Mouse (Mus musculus): Measurements from ENCODE around the gene Smad1. TPM values are rescaled to one million over a fixed set of nuclear protein-coding genes. Genes with fewer than 3 reads are reported as not detected.

The Smad1 gene
- polyA plus RNA-seq, 1 experiment from 2014 or later: 5.3 TPM

- ATAC-seq (ENCODE audit: low read depth): peak; percentile 99
Measured at GRCm38 (mm10) chr8:79294610-79295275, 104.6 kb downstream of the Smad1 start, which contains the start of gene Mmaa. Gene Mmaa (minus strand): TSS chr8:79294937.

DNA sequence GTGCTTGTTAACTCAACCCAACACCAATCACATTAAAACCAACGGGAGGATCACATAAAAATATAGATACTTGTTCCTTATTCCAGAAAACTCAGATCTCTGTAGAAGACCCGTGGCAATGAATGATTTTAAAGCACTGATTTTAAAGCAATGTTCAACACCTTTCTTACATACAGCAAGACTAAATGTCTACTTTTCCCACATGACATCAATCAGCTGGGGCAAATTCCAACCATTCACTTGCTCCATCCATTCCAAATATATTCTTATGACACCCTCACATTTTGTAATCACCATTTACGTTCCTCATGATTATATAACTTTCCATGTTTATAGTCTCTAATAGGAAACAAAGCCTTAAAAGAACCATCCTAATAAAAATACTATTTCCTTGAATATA lies 105.5 kb downstream of the Smad1 start:
- peak overlapping the region; percentile 92 for H3K4me2 ChIP-seq
- no peak for ATAC-seq (ENCODE audit: low read depth)
- H3K4me3 ChIP-seq (replicated peaks): peak overlapping the region; percentile 68
- DNase-seq: no peak
- no peaks in the 10 kb centered on the region for H3K27me3 ChIP-seq
- no peaks in the 10 kb centered on the region for H3K9me3 ChIP-seq (replicated peaks)
- H3K9ac ChIP-seq: peak overlapping the region; percentile 79
- peaks cover 26% of the 10 kb centered on the region for H3K4me1 ChIP-seq (replicated peaks)
- H3K27ac ChIP-seq: no peak overlapping the region
- 53% methylated on average over 3 of the region's 3 CpGs for WGBS (ENCODE audit: insufficient replicate concordance)
- no peaks in the 10 kb centered on the region for H3K36me3 ChIP-seq

More at GRCm38 (mm10) chr8:79294610-79295275, 104.6 kb downstream of the Smad1 start, which contains the start of gene Mmaa:
- peak within 1 kb of the TSS; percentile 92 for H3K4me2 ChIP-seq
- H3K9ac ChIP-seq: peak within 1 kb of the TSS; percentile 79
- no peaks in the 10 kb centered on the region for H3K36me3 ChIP-seq
- under 1% methylated on average over 68 of the region's 74 CpGs for WGBS (ENCODE audit: insufficient replicate concordance)
- H3K27ac ChIP-seq: peak within 1 kb of the TSS; percentile 84
- DNase-seq: peak; percentile 94
- peak within 1 kb of the TSS; percentile 68 for H3K4me3 ChIP-seq (replicated peaks)
- no peaks in the 10 kb centered on the region for H3K9me3 ChIP-seq (replicated peaks)
- peaks cover 26% of the 10 kb centered on the region for H3K4me1 ChIP-seq (replicated peaks)
- H3K27me3 ChIP-seq: no peaks in the 10 kb centered on the region

DNA sequence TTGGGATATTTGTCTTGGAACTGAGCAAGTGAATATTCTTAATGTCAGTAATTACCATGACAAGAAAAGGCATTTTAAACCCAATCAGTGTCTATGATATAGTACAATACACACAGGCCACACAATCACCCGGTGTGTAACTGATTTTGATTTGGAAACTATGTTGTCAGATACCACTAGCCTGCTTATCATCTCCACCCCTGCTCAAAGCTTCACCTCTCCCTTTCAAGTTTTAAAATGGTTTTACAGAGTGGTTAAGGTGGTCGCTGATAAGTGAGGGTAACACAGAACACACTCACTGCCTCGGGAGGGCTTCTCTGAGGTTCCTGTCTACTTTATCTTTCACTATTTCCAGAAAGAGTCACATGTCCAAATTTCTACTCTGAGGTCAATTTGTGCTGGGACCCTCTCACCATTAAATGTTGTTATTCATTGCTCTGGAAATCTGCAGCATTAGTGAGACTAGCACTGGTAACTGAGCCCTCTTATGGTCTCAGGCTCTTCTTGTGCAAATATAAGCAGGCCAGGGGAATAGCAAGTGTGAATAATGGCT lies 106.5 kb downstream of the Smad1 start:
- WGBS (ENCODE audit: insufficient replicate concordance): 18% methylated on average over 3 of the region's 3 CpGs
- Histone ChIP-seq H3K36me3 (no peaks in the 10 kb centered on the region), H3K9ac (no peak overlapping the region)

DNA sequence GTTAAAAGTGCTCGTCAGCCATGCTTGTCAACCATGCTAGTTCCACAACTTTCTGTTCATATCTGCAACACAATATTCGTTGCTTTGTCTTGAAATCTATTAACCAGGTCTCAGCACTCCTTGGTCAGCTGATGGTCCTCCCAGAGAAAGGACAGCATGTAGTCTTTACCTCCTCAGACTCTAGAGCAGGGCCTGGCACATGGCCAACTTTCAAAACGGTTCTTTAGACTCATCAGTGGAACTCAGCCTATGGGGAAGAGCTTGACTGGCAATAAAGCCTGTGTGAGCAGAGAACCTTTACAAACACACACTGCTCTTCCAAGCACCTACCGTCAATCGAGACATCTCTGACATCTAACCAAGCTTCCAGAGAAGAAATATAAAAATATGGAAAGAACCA lies 109.7 kb downstream of the Smad1 start:
- Histone ChIP-seq H3K9me3 (replicated peaks) (no peaks in the 10 kb centered on the region), H3K36me3 (no peaks in the 10 kb centered on the region), H3K27ac (no peak overlapping the region), H3K9ac (no peak overlapping the region), H3K4me2 (no peak overlapping the region), H3K27me3 (no peaks in the 10 kb centered on the region), H3K4me3 (replicated peaks) (no peak overlapping the region), H3K4me1 (replicated peaks) (peaks cover 15% of the 10 kb centered on the region)
- ATAC-seq (ENCODE audit: low read depth): no peak
- 70% methylated on average over 5 of the region's 5 CpGs for WGBS (ENCODE audit: insufficient replicate concordance)
- DNase-seq: no peak

More for the DNA sequence above, 106.5 kb downstream of the Smad1 start:
- peak overlapping the region; percentile 92; the same call in 1 of the 2 replicates for H3K4me2 ChIP-seq
- H3K27me3 ChIP-seq: no peaks in the 10 kb centered on the region
- no peak overlapping the region for H3K27ac ChIP-seq
- no peaks in the 10 kb centered on the region for H3K9me3 ChIP-seq (replicated peaks)
- H3K4me1 ChIP-seq (replicated peaks): peaks cover 26% of the 10 kb centered on the region
- ATAC-seq (ENCODE audit: low read depth): no peak
- H3K4me3 ChIP-seq (replicated peaks): no peak overlapping the region
- DNase-seq: no peak

- no peak overlapping the region for H3K9ac ChIP-seq
- no peaks in the 10 kb centered on the region for H3K27me3 ChIP-seq
- no peaks in the 10 kb centered on the region for H3K36me3 ChIP-seq
- H3K27ac ChIP-seq: no peak overlapping the region
- peaks cover 12% of the 10 kb centered on the region for H3K4me1 ChIP-seq (replicated peaks)
- 47% methylated on average over 2 of the region's 2 CpGs for WGBS (ENCODE audit: insufficient replicate concordance)
- no peak overlapping the region for H3K4me3 ChIP-seq (replicated peaks)
- no peak overlapping the region for H3K4me2 ChIP-seq
- H3K9me3 ChIP-seq (replicated peaks): no peaks in the 10 kb centered on the region
- no peak for DNase-seq
- no peak for ATAC-seq (ENCODE audit: low read depth)
Measured at GRCm38 (mm10) chr8:79288681-79289080, 110.6 kb downstream of the Smad1 start.

Other genes with a start within 250 kb of the Smad1 start
- gene 1700011L22Rik, start 150.9 kb downstream of the Smad1 start, polyA plus RNA-seq (2015; fragmentation: Nextera tagmentation; extraction: Ambion mirVana): not detected in 2 replicates
- 5.2 and 5.8 TPM in 2 replicates for gene Mmaa, start 104.6 kb downstream of the Smad1 start, polyA plus RNA-seq (2015; fragmentation: Nextera tagmentation; extraction: Ambion mirVana)
- 6.6 and 8.5 TPM in 2 replicates for gene Otud4, start 240.1 kb upstream of the Smad1 start, polyA plus RNA-seq (2015; fragmentation: Nextera tagmentation; extraction: Ambion mirVana)